Mouse (Mus musculus): ENCODE data around the gene Lrch4.

DNA sequence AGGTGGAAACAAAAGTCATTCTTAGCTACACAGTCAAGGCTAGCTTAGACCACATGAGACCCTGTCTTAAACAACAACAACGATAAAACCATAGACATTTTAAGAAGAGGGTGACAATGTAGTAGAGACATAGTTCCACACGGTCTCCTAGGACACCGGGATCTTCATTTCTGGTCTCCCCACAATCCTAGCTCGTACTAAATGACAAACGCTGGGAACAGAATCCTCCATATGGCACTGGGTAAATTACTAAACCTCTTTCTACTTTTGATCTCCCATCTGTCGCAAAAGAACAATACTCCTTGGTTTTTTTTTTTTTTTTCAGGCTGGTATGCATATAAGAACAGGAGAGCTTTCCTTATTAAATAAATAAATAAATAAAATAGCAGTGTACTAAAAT, 53.6 kb downstream of the Lrch4 start:
- no peak for TF ChIP-seq CTCF (conservative IDR thresholded peaks at IDR 0.05; ENCODE audit: low read length)
- no peak for TF ChIP-seq NANOG (IDR thresholded peaks at IDR 0.05; ENCODE audit: borderline replicate concordance, low read length)

Measured in E14TG2a.4 (cell line).